Mouse (Mus musculus) adrenal gland, adult (tissue): ENCODE measurements around the gene Mdfic.

Experiments
- DNase-seq, 2 experiments: peaks; one replicate each; pipeline ENCODE4 v3.0.0; 2022 to 2023; ENCODE audit warnings: low spot score in 1 of 2; ENCODE audit not compliant: inconsistent age in 2 of 2

The Mdfic gene

DNA sequence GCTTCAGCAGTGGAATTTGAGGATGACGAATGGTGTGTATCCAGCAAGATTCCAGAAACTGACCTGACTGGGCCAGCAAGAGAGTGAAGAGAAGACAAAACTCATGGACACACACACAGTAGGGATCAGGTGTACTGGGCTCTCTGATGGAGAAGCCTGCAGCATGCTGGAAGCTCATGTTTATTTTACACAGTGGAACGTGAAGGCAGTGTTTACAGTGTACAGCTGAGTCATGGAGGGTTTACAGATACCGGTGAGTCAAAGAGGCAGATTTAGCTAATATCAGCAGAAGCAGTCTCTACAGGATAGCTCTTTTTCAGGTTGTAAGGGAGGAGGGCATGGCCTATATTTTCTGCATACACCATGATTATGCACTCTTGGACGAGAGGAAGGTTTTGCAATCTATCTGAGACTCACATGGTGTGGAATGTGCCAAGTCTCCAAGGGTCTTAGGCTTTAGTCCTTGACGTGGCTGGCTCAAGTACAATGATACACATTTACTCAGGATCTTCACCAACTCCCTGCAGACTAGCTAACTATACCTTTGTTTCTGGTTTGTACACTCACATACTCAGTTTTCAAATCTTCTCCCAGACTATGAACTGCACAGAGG, 18.0 kb downstream of the Mdfic start:
- peak in 1 of 2 experiments; percentile 71 for DNase-seq

GRCm38 (mm10) chr6:15739132-15739531, 18.7 kb downstream of the Mdfic start:
- DNase-seq = no peak

DNA sequence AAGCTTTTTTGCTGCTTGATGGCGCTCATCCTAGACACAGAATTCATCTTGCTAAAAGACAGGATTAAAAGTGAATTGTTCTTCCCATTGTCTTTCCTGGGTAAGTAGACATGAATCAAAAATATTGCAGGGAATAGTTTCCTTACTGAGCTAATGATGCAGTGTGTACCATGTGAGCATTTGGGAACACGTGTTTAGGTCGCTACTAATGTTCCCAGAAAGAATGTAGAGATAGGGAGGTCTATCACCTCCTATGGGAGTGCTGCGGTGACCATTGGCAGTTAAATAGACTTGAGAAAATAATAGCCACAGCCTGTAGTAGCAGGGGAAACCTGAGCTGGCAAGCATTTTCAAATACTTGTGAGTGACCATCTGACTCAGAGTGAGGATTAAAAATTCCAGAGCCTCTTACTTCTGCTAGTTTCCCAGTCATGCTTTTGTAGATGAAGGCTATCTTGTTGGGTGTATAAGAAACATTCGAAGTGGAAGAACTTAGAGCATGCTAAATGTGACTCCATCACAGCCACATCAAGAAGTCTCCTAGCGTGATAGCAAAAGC, 22.2 kb downstream of the Mdfic start:
- DNase-seq = no peak

- DNase-seq = peak; percentile 54 to 84
Observed at GRCm38 (mm10) chr6:15743291-15743792, 22.9 kb downstream of the Mdfic start.

- DNase-seq = no peak
Observed at GRCm38 (mm10) chr6:15743793-15744192, 23.3 kb downstream of the Mdfic start.

DNA sequence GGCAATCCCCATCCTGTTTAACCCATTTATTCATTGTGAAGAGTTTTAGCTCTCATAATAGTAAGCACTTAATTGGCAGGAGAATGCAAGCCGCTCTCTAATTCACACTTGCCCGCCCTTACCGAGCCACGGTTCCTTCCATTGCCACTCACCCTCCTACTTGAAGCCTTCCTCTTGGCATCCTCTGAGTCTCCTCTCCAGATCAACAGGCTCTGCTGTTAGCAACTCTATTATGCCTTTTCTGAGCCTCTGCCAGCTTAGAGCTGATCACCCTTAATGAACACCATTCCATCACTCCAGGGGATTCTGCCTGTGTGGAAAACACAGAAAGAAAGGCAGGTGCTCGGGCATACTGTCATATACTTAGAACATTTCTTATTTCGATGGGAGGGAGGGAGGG, 24.9 kb downstream of the Mdfic start:
- DNase-seq = no peak

DNA sequence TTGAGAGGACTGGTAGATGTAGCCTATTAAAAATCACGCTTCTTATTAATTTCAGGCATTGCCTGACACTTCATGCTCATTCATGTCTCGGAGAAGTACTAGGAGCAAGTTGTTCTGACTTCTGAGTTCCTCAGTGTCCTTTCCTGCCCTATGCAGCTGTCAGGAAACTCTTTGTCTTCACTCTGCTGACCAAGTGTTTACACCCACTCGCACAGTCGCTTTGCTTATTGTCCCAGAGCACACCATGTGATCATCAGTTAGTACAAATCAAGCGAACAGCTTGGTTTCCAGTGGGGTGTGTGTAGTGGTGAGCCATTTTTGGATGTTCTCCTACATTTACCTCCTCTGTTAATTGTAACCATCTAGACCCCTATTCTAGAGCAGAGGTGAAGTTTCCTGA, 25.4 kb downstream of the Mdfic start:
- DNase-seq = no peak

DNA sequence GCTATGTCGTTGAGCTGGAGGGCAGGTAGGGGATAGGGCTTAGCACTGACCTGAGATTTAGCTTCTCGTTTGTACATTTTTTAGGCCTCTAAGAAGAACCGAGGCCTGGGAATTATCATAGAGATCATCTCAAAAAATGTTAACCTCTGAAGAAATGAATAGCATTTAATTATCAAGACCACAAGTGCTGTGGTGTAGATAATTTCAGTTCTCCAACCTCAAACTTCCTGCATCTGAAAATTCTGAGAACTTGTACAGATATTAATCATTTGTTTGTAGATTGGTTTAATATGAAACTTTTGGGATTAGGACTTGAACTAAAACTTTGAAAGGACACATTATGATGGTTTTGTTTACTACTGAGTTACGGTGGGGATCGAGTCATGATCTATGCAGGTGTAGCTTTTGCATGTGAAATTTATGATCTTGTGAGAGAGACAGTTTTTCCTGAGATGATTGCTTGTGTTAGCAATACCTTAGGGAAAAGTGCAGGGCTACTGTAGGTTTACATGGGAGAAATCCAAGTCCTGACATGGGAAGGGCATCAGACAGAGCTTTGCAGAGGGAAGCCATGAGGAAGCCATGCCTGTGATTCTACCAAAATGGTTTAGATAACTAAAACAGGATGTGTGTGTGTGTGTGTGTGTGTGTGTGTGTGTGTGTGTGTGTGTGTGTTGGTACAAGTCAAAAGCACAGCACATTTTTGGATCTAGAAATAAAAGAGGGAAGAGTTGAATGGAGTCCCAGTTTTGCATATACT, 27.1 kb downstream of the Mdfic start:
- DNase-seq = no peak

GRCm38 (mm10) chr6:15748236-15748635, 27.8 kb downstream of the Mdfic start:
- DNase-seq = no peak

DNA sequence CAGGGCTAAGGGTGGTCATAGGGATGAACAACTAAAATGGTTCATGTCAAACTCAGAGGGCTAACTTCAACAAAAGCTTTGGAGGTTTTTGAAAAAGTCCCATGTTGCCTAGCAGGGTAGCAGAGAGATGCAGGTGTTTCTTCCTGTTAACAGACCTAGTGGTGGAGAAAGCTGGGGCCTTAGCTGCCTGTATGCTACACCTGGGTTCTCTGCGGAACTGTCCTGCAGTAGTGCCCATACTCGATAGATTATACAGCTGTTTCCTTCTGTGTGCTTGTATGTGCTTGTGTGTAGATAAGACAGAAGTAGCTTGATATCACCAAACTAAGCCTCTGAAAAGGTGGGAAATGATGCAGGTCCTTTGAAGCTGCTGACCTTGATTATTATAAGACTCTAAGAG, 28.5 kb downstream of the Mdfic start:
- DNase-seq = no peak

- DNase-seq = no peak
Observed at GRCm38 (mm10) chr6:15750101-15750500, 29.6 kb downstream of the Mdfic start.

DNA sequence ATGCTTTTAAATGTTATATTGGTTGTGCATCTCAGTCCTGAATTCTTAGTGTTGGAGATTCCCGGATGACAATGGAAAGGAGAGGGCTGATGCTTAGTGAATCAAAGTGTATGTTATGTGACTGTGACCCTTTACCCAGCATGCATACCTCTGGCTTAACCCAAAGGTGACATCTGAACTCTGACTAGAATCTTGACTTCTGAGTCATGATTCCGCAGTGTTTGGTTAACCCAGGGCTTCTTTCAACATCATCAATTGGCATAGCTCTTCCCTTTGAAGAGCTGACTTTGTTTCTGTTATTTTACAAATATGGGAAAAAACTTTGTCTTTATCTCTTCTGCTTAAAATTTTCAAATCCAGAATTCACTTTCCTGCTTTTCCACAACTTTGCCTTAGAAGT, 30.9 kb downstream of the Mdfic start:
- no peak for DNase-seq

DNA sequence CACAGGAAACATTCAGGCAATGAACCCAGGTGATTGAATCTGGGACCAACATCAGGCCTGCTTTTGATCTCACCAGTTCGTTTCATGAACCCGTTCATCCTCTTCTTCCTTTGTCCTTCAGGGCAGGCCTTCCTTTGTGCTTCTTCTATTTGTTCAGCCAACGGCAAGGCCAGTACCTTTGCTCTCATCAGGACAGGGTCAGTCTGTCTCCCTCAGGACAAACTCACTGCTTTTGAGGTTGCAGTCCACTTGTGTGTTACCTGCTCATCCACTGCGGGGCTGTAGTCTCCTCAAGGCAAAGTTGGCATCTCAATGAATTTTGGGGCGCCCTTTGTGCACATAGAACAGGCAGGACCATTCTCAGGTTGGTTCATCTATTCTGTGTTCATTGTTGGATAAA, 31.7 kb downstream of the Mdfic start:
- no peak for DNase-seq

GRCm38 (mm10) chr6:15753208-15753607, 32.7 kb downstream of the Mdfic start:
- no peak for DNase-seq

DNA sequence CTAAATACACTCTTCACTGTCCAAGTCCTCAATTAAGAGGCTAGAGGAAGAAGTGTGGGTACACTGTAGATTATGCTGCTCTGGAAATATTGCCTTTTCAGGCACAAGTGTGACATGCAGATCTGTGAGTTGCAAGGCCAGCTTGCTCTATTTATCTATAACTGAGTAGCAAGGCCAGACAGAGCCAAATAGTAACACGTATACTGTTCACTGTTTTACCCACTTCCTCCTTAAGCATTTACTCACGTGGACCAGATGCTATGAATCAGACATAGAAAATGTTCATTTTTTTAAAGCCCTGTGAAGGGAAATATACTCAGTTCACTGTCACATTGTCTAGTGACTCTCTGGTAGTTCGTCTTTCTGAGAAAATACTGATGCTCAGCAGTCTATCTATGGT, 37.9 kb downstream of the Mdfic start:
- DNase-seq = peak in 1 of 2 experiments; percentile 37

DNA sequence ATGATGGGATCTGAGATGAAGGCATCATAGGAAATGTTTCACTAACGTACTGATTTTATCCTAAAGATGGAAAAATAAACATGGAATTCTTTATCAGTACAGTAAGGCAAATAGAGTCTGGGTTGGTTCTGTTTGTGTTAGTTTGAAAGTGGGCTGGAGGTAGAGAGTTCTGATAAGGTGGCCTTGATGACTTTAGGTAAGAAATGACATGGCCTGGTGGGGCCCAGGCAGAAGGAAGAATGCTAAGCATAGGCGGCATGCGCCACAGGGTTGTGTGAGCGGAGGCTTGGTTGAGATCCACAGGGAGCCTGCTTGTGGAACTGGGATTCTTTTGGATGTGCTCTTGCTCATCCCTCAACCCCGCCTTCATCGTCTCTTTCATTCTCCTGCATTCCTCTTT, 40.3 kb downstream of the Mdfic start:
- DNase-seq = no peak

- DNase-seq = no peak
Observed at GRCm38 (mm10) chr6:15764039-15764438, 43.6 kb downstream of the Mdfic start.

DNA sequence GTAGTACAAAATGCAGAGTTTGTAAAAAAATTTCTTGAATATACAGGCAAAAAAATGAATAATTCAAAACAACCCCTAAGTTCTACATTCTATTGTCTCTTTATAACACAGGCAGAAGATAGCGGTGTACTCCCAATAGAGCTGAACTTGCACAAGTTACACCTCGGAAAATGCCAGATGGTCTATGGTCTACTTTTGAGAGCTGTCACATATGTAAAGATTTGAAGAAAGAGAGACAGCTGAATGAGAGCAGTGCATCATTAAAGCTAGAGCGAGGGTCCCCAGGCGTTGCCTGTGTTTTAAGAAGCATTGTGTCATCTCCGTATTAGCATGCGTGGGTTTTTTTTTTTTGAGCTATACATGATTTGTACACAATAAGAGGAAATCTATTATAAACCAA, 47.0 kb downstream of the Mdfic start:
- no peak for DNase-seq

DNA sequence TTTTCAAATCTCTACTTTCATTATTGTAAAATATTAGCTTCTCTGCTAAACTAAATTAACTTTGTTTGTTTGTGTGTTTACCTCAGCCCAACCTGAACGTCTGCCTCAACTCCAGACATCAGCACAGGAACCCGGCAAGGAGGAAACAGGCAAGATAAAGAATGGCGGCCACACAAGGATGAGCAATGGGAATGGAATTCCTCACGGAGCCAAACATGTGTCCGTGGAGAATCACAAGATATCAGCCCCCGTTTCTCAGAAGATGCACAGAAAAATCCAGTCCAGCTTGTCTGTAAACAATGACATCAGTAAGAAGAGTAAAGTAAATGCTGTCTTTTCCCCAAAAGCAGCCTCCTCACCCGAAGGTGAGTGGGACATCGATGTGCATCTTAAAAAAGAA, 49.7 kb downstream of the Mdfic start:
- peak in 1 of 2 experiments; percentile 55 for DNase-seq

- no peak for DNase-seq
Observed at GRCm38 (mm10) chr6:15777070-15777469, 56.6 kb downstream of the Mdfic start.

- no peak for DNase-seq
Observed at GRCm38 (mm10) chr6:15780127-15780526, 59.7 kb downstream of the Mdfic start.

DNA sequence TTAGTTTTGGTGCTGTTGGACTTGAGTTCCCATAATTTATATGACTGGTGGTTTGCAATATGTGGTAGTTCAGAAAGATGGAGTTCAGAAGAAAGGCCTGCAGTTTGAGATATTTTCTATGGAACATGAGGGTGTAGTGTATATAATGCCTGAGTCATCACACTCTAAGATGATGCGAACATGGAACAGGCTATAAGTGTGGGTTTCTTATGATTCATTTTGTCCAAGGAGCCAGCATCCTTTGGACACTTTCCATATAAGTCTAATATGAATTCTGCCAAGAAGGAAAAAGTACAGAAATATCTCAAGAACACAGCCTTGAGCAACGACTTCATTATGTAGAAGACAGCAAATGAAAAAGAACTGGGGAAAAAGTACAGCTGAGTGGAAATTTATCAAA, 60.2 kb downstream of the Mdfic start:
- no peak for DNase-seq
